Mouse (Mus musculus) ES-Bruce4 (cell line): Measurements from ENCODE around the gene Prrx2. TPM values are rescaled to one million over a fixed set of nuclear protein-coding genes. Genes with fewer than 3 reads are reported as not detected.
"Not testable (repeated sequence)": the region's sequence is repeated elsewhere in the genome, so short reads cannot be mapped to it uniquely, and the experiment has no call there.

Experiments used
- H3K27ac ChIP-seq: 2 replicates; pipeline ENCODE4 v1.5.1; 2012; ENCODE audit warnings: low read length, inconsistent platforms; ENCODE audit not compliant: insufficient read depth
- H3K27me3 ChIP-seq: 2 replicates; pipeline ENCODE4 v1.6.1; 2012; ENCODE audit warnings: mild to moderate bottlenecking, low read length, inconsistent platforms; ENCODE audit not compliant: control insufficient read depth, poor library complexity, insufficient read depth, severe bottlenecking
- H3K36me3 ChIP-seq: 2 replicates; pipeline ENCODE4 v1.6.1; 2012; ENCODE audit warnings: inconsistent platforms, mild to moderate bottlenecking, low read length, moderate library complexity; ENCODE audit not compliant: control insufficient read depth, poor library complexity, insufficient read depth, severe bottlenecking
- H3K4me1 ChIP-seq: one replicate; pipeline ENCODE4 v1.8.1; 2011; ENCODE audit warnings: low read length; ENCODE audit not compliant: control insufficient read depth, insufficient read depth
- H3K4me3 ChIP-seq: 2 replicates; pipeline ENCODE4 v1.5.1; 2011; ENCODE audit warnings: low read depth, mild to moderate bottlenecking, low read length
- H3K9ac ChIP-seq: 2 replicates; pipeline ENCODE4 v1.6.1; 2012; ENCODE audit warnings: low read depth, mild to moderate bottlenecking, inconsistent platforms; ENCODE audit not compliant: poor library complexity, severe bottlenecking
- H3K9me3 ChIP-seq: replicated peaks from 2 replicates; pipeline ENCODE4 v1.6.1; 2012; ENCODE audit warnings: mild to moderate bottlenecking, low read length, inconsistent platforms; ENCODE audit not compliant: control insufficient read depth, poor library complexity, insufficient read depth, severe bottlenecking
- CTCF ChIP-seq: IDR thresholded peaks from one replicate; pipeline ENCODE4 v1.8.1; 2011; ENCODE audit warnings: low read depth, low read length
- EP300 ChIP-seq: IDR thresholded peaks from 2 replicates; pipeline ENCODE4 v1.6.1; 2011; ENCODE audit warnings: low read depth, low read length; ENCODE audit not compliant: insufficient read depth
- POLR2A ChIP-seq: IDR thresholded peaks from one replicate; pipeline ENCODE4 v1.8.1; 2011; ENCODE audit warnings: low read length; ENCODE audit not compliant: insufficient read depth
- polyA plus RNA-seq: library from polyadenylated mRNA; stranded (reverse); fragments of >200 nt; gene quantifications from 2 replicates; pipeline ENCODE4 v1.2.4, GENCODE M21; 2011; ENCODE audit warnings: low read depth; ENCODE audit not compliant: missing spikeins, insufficient read depth, insufficient read length

The Prrx2 gene
- polyA plus RNA-seq, 1 experiment: 6.5 TPM

GRCm38 (mm10) chr2:30928893-30929482, 94.2 kb downstream of the Prrx2 start:
- Histone ChIP-seq H3K4me3 (peak overlapping the region; percentile 34), H3K9ac (no peak overlapping the region), H3K27ac (peak overlapping the region; percentile 59), H3K36me3 (no peaks in the 10 kb centered on the region), H3K4me1 (peaks cover 6% of the 10 kb centered on the region), H3K9me3 (no peaks in the 10 kb centered on the region), H3K27me3 (no peaks in the 10 kb centered on the region)
- TF ChIP-seq POLR2A (no peak), CTCF (no peak), EP300 (no peak)

- no peaks in the 10 kb centered on the region for H3K27me3 ChIP-seq
- H3K36me3 ChIP-seq: no peaks in the 10 kb centered on the region
- H3K4me3 ChIP-seq: peak within 1 kb of the TSS; percentile 63
- H3K27ac ChIP-seq: peak within 1 kb of the TSS; percentile 59
- TF ChIP-seq EP300 (0 out of 2 replicates have a peak, but pooled peaks have one; percentile 26), POLR2A (no peak), CTCF (peak; percentile 64)
- H3K4me1 ChIP-seq: peaks cover 8% of the 10 kb centered on the region
- H3K9ac ChIP-seq: peak within 1 kb of the TSS; percentile 41
- no peaks in the 10 kb centered on the region for H3K9me3 ChIP-seq
These were observed 94.8 kb downstream of the Prrx2 start, which contains the start of gene Ptges for GRCm38 (mm10) chr2:30929483-30930045. Ptges (minus strand) TSS chr2:30929863.

- H3K4me3 ChIP-seq: not testable (repeated sequence)
These were observed 96.1 kb downstream of the Prrx2 start for GRCm38 (mm10) chr2:30930846-30931245.

More at GRCm38 (mm10) chr2:30930846-30931245, 96.1 kb downstream of the Prrx2 start:
- H3K9me3 ChIP-seq, H3K27me3 ChIP-seq, H3K27ac ChIP-seq, H3K4me1 ChIP-seq, H3K9ac ChIP-seq, H3K36me3 ChIP-seq: not testable (repeated sequence)

Other genes starting within 250 kb of the Prrx2 start
- 0.94 TPM in 1 of 2 replicates, not detected in the other for gene Cstad, start 239.9 kb upstream of the Prrx2 start, polyA plus RNA-seq
- 2.2 and 2.4 TPM in 2 replicates for gene 1700001O22Rik, start 31.3 kb upstream of the Prrx2 start, polyA plus RNA-seq
- 42.6 and 46.3 TPM in 2 replicates for gene Ntmt1, start 27.1 kb upstream of the Prrx2 start, polyA plus RNA-seq
- 18.4 and 19.9 TPM in 2 replicates for gene Asb6, start 4.6 kb upstream of the Prrx2 start, polyA plus RNA-seq
- 8.7 and 9.4 TPM in 2 replicates for gene Ptges, start 94.9 kb downstream of the Prrx2 start, polyA plus RNA-seq
- 21.7 and 22.3 TPM in 2 replicates for gene Tor1b, start 118.0 kb downstream of the Prrx2 start, polyA plus RNA-seq
- gene Tor1a, start 133.0 kb downstream of the Prrx2 start, polyA plus RNA-seq: 27.5 and 31.0 TPM in 2 replicates
- gene BC005624, start 147.2 kb downstream of the Prrx2 start, polyA plus RNA-seq: 30.9 and 43.6 TPM in 2 replicates
- gene Usp20, start 147.3 kb downstream of the Prrx2 start, polyA plus RNA-seq: 7.2 and 10.5 TPM in 2 replicates